Mouse (Mus musculus) thymus, postnatal 4 days (tissue): Measurements from ENCODE around the gene Gm28897.
"Not testable (repeated sequence)": the region's sequence is repeated elsewhere in the genome, so short reads cannot be mapped to it uniquely, and the experiment has no call there.

Source experiments
- DNase-seq: peaks from one replicate; pipeline ENCODE4 v3.0.0; 2021

Gm28897 gene

GRCm38 (mm10) chrY:80926695-80927094 lies at the start of gene Gm28897:
TSS of gene Gm28897 (plus strand) at chrY:80926995.
- not testable (repeated sequence) for DNase-seq
